Mouse (Mus musculus): ENCODE results near the gene Myof.

DNA sequence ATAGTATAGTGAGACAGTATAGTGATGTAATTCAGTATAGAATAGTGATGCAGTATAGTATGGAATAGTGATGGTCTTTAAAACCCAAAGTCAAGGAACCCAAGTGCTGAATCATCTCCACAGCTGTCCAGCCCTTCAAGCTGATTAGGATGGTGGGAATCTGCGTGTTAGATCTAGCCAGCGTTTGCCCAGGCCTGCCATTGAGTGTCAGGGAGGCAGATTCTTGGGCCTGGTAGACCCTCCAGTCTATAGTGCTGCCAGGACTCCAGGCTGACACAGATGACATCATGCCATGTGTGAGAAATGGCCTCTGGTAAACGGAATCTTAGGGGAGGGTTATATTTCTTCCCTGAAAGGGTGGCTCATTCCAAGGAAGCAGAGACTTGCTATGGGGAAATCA lies 49.1 kb downstream of the Myof start:
- TF ChIP-seq MAFK (IDR thresholded peaks at IDR 0.05; ENCODE audit: insufficient read depth, low read depth, low read length) (no peak), ZNF384 (IDR thresholded peaks at IDR 0.05; ENCODE audit: low read depth, low read length) (no peak)
